Mouse (Mus musculus): ENCODE measurements around the gene Mst1. TPM values are rescaled to one million over a fixed set of nuclear protein-coding genes. Genes with fewer than 3 reads are reported as not detected.

The Mst1 gene
- polyA plus RNA-seq, 1 experiment from 2014 or later = 0.72 TPM

DNA sequence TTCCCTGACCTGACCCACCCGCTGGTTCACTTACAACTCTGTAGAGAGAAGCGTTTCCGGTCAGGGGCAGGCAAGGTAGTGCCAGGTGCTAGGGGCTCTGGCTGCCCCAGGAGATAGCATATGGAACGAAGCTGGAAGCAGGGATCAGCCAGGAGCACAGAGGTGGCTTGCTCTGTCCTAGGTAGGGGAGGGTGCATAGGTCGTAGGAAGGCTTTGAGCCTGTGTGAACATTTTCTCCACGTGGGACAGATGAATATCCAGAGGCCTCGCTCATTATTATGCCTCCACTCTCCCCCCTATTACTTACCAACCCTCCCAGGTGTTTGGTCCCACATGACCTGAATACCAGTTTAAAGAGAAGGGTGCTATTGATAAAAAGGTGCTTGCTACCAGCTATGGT is 27.8 kb upstream of the Mst1 start:
- Histone ChIP-seq H3K4me1 (peaks cover 26% of the 10 kb centered on the region), H3K27ac (no peak overlapping the region), H3K4me2 (replicated peaks) (no peak overlapping the region), H3K36me3 (peaks cover 64% of the 10 kb centered on the region), H3K4me3 (no peak overlapping the region), H3K9ac (no peak overlapping the region), H3K27me3 (no peaks in the 10 kb centered on the region), H3K9me3 (replicated peaks) (no peaks in the 10 kb centered on the region)
- 73% methylated on average over 7 of the region's 7 CpGs for WGBS
- no peak for ATAC-seq (ENCODE audit: low FRiP score)

- Histone ChIP-seq H3K4me1 (peaks cover 23% of the 10 kb centered on the region), H3K9ac (no peak within 1 kb of the TSS), H3K27ac (no peak within 1 kb of the TSS), H3K4me3 (no peak within 1 kb of the TSS), H3K27me3 (no peaks in the 10 kb centered on the region), H3K36me3 (peaks cover 67% of the 10 kb centered on the region), H3K4me2 (replicated peaks) (peak within 1 kb of the TSS; percentile 36), H3K9me3 (replicated peaks) (no peaks in the 10 kb centered on the region)
- 60% methylated on average over 20 of the region's 20 CpGs for WGBS
- peak; percentile 20; the same call in 1 of the 2 replicates for ATAC-seq (ENCODE audit: low FRiP score)
Observed at GRCm38 (mm10) chr9:108052885-108053664, 27.2 kb upstream of the Mst1 start, which contains the start of gene Amigo3. Gene Amigo3, plus strand, starts transcription at chr9:108053159.

DNA sequence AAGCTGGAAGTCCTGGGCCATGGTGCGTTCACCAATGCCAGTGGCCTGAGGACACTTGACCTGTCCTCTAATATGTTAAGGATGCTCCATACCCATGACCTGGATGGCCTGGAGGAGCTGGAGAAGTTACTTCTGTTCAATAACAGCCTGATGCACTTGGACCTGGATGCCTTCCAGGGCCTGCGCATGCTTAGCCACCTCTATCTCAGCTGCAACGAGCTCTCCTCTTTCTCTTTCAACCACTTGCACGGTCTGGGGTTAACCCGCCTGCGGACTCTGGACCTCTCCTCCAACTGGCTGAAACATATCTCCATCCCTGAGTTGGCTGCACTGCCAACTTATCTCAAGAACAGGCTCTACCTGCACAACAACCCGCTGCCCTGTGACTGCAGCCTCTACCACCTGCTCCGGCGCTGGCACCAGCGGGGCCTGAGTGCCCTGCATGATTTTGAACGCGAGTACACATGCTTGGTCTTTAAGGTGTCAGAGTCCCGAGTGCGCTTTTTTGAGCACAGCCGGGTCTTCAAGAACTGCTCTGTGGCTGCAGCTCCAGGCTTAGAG is 26.5 kb upstream of the Mst1 start:
- H3K36me3 ChIP-seq = peaks cover 74% of the 10 kb centered on the region
- H3K4me2 ChIP-seq (replicated peaks) = no peak overlapping the region
- no peak overlapping the region for H3K4me3 ChIP-seq
- H3K9me3 ChIP-seq (replicated peaks) = no peaks in the 10 kb centered on the region
- 92% methylated on average over 15 of the region's 15 CpGs for WGBS
- H3K27ac ChIP-seq = no peak overlapping the region
- no peak for ATAC-seq (ENCODE audit: low FRiP score)
- no peak overlapping the region for H3K9ac ChIP-seq
- no peaks in the 10 kb centered on the region for H3K27me3 ChIP-seq
- peaks cover 17% of the 10 kb centered on the region for H3K4me1 ChIP-seq

DNA sequence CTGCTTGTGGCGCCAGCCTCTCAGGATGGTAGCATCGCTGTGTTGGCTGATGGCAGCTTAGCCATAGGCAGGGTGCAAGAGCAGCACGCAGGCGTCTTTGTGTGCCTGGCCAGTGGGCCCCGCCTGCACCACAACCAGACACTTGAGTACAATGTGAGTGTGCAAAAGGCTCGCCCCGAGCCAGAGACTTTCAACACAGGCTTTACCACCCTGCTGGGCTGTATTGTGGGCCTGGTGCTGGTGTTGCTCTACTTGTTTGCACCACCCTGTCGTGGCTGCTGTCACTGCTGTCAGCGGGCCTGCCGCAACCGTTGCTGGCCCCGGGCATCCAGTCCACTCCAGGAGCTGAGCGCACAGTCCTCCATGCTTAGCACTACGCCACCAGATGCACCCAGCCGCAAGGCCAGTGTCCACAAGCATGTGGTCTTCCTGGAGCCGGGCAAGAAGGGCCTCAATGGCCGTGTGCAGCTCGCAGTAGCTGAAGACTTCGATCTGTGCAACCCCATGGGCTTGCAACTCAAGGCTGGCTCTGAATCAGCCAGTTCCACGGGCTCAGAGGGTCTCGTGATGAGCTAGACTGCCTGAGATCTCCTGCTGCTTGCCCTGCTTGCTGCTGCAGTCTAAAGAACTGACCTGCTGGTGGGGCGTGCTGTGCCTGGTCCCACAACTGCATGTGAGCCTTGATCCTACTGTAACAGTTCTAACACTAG is 25.8 kb upstream of the Mst1 start:
- peaks cover 82% of the 10 kb centered on the region for H3K36me3 ChIP-seq
- ATAC-seq (ENCODE audit: low FRiP score) = no peak
- 92% methylated on average over 22 of the region's 22 CpGs for WGBS

DNA sequence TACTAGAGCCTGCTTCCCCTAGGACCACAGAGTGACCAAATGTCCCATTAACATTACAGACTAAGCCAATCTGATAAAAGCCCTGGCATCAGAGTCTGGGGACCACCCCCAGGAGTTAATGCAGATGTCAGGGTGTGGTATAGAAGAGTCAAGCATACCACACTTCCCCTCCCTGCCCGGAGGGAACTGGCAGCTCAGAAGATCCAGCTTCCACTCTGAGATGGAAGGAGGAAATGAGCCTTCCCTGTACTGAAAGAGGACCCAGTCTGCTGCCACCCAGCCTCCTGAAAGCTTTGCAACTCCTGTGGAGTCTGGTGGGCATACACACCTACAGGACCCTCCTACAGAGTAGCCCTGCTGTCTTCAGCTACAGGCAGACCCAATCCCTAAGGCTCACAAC is 25.2 kb upstream of the Mst1 start:
- H3K36me3 ChIP-seq = peaks cover 87% of the 10 kb centered on the region
- H3K4me2 ChIP-seq (replicated peaks) = no peak overlapping the region
- no peaks in the 10 kb centered on the region for H3K9me3 ChIP-seq (replicated peaks)
- no peak overlapping the region for H3K4me3 ChIP-seq
- H3K4me1 ChIP-seq = peaks cover 10% of the 10 kb centered on the region
- 81% methylated on average over 1 of the region's 1 CpGs for WGBS
- H3K27me3 ChIP-seq = no peaks in the 10 kb centered on the region
- no peak for ATAC-seq (ENCODE audit: low FRiP score)
- H3K27ac ChIP-seq = no peak overlapping the region
- H3K9ac ChIP-seq = no peak overlapping the region

More for the DNA sequence above, 25.8 kb upstream of the Mst1 start:
- peaks cover 16% of the 10 kb centered on the region for H3K4me1 ChIP-seq
- no peaks in the 10 kb centered on the region for H3K27me3 ChIP-seq
- no peak overlapping the region for H3K4me3 ChIP-seq
- no peak overlapping the region for H3K4me2 ChIP-seq (replicated peaks)
- no peak overlapping the region for H3K9ac ChIP-seq
- no peak overlapping the region for H3K27ac ChIP-seq
- H3K9me3 ChIP-seq (replicated peaks) = no peaks in the 10 kb centered on the region

DNA sequence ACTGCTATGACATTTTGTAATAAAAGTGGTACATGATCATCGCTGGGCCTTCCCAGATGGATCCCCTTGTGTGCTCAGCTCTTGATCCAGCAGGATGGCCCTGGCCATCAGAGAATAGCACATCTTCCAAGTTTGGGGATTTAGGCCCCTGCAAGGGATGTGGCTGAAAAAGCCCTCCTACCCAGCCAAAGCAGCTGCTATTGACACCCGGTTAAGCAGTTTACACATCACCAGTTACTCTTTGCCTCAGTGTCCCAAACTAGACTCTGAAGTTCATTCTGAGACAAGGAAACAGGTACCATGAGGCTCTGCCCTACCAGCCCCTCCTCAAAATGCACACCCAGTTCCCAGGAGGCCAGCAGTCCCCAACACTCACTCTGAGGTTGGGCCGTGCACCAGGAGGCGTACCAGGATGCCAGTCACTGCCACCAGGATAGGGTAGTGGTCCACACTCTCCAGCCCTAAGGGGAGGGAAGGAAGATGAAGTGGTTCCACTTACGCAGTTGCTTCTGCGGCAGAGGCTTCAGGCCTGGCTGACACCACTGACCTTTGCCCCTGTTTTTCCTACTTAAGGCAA is 24.5 kb upstream of the Mst1 start:
- no peak overlapping the region for H3K4me2 ChIP-seq (replicated peaks)
- 88% methylated on average over 6 of the region's 6 CpGs for WGBS
- ATAC-seq (ENCODE audit: low FRiP score) = no peak
- H3K4me1 ChIP-seq = peaks cover 6% of the 10 kb centered on the region; the same call in 1 of the 2 replicates
- no peak overlapping the region for H3K9ac ChIP-seq
- H3K27me3 ChIP-seq = no peaks in the 10 kb centered on the region
- no peak overlapping the region for H3K27ac ChIP-seq
- no peak overlapping the region for H3K4me3 ChIP-seq
- peaks cover 84% of the 10 kb centered on the region for H3K36me3 ChIP-seq
- H3K9me3 ChIP-seq (replicated peaks) = no peaks in the 10 kb centered on the region

DNA sequence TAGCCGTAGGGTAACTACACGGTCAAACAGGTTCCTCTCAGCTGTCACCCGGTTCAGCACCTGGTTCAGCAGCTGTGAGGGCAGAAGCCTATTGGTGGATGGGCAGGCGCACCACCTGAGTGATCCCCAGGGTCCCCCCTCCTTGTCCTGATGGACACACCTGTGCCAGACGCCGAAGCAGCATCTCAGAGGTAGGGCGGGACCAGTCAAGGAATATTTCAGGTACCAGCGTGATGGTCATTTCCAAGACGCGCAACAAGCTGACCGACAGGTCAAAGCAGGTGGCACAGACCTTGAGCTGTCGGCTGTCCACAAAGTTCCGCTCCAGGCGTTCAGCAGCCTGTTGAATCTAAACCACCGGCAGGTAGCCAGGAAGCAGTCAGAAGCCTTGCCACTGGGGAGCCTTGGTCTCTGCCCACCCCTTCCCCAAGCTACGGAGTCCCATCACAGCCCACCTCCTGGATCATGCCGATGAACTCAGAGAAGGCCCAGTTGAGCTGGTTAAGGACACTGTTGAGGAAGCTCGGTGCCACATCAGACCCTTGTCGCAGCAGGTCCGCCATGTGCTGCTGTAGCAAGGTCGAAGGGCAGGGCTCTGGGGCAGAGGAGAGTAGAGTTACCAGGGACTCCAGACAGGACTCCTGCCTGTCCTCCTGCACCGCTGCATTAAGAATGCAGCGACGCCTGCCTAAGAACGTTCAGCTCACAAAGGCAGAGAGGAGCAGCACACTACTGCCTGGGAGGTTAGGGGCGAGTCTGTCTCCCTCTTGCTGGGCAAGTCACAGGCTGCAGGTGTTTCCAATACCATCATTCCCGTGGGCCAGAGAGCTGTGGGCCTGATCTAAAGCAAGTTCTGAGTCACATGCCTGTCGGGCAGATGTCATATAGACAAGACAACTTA is 23.6 kb upstream of the Mst1 start:
- Histone ChIP-seq H3K36me3 (peaks cover 77% of the 10 kb centered on the region), H3K27ac (no peak overlapping the region), H3K4me2 (replicated peaks) (no peak overlapping the region), H3K9me3 (replicated peaks) (no peaks in the 10 kb centered on the region), H3K4me1 (peaks cover 6% of the 10 kb centered on the region; the same call in 1 of the 2 replicates), H3K4me3 (no peak overlapping the region), H3K9ac (no peak overlapping the region), H3K27me3 (no peaks in the 10 kb centered on the region)
- ATAC-seq (ENCODE audit: low FRiP score) = no peak
- WGBS = 75% methylated on average over 28 of the region's 28 CpGs

DNA sequence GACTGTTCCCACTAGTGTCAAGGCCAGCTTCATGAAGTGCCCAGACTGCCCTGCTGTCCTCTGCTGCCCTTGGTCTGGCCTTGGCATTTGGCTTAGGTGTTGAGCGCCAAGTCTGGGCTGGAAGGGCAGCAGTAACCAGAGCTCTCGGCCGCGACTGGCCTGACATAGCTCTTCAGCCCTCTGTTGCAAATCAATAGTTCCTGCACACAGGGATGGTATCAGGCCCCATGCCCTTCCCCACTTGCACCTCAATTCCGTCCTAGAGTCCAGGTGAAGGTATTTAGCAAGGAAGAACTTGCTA is 23.0 kb upstream of the Mst1 start:
- no peak overlapping the region for H3K4me2 ChIP-seq (replicated peaks)

DNA sequence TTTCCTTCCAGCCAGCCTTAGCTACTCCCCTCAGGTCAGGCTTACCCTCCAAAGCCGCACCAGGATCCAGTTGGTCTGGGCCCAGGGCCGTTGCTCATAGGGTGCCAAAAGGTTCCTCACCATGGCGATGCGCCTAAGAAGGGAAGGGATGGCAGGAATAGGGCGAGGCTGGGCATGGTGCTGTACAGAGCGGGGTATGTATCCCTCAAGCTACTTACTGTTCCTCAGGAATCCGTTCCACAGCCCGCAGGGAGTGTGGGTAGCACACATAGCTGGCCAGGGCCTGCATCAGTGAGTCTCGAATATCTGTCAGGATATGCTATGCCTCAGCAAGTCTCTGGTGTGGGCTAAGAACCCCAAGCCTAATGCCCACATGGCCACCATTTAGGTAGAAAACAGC is 21.9 kb upstream of the Mst1 start:
- no peak overlapping the region for H3K4me2 ChIP-seq (replicated peaks)
- no peaks in the 10 kb centered on the region for H3K27me3 ChIP-seq
- WGBS = 96% methylated on average over 9 of the region's 9 CpGs
- H3K4me3 ChIP-seq = no peak overlapping the region
- H3K36me3 ChIP-seq = peaks cover 86% of the 10 kb centered on the region
- H3K9ac ChIP-seq = no peak overlapping the region; the same call in 1 of the 2 replicates
- H3K9me3 ChIP-seq (replicated peaks) = no peaks in the 10 kb centered on the region
- no peak for ATAC-seq (ENCODE audit: low FRiP score)
- peaks cover 2% of the 10 kb centered on the region; the same call in 1 of the 2 replicates for H3K4me1 ChIP-seq
- H3K27ac ChIP-seq = no peak overlapping the region

More for the DNA sequence above, 23.0 kb upstream of the Mst1 start:
- no peak overlapping the region for H3K4me3 ChIP-seq
- WGBS = 87% methylated on average over 5 of the region's 5 CpGs
- H3K27ac ChIP-seq = no peak overlapping the region
- H3K9ac ChIP-seq = no peak overlapping the region
- peaks cover 6% of the 10 kb centered on the region; the same call in 1 of the 2 replicates for H3K4me1 ChIP-seq
- no peaks in the 10 kb centered on the region for H3K9me3 ChIP-seq (replicated peaks)
- no peak for ATAC-seq (ENCODE audit: low FRiP score)
- H3K27me3 ChIP-seq = no peaks in the 10 kb centered on the region
- peaks cover 77% of the 10 kb centered on the region for H3K36me3 ChIP-seq

DNA sequence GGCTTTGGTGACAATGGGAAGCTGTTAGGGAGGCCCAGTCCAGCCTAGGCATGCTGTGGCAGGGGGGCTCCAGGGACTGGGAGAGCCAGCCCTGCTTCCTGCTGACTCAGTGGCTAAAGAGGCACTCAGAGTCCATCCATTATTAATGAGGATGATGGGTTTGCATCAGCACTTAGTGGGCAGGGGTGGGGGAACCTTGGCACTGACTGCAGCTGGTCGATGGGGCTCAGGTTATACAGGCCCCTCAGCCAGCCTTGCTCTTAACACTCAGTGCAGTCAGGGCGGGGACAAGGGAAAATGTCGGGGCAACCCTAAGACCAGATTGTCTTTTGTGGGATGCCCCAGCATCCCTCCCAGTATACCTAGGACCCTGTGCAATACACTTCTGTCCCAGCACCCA is 18.1 kb upstream of the Mst1 start:
- Histone ChIP-seq H3K27ac (0 out of 2 replicates have a peak overlapping the region, but pooled peaks have one; percentile 12), H3K4me1 (no peaks in the 10 kb centered on the region), H3K9me3 (replicated peaks) (no peaks in the 10 kb centered on the region), H3K4me2 (replicated peaks) (no peak overlapping the region), H3K36me3 (peaks cover 70% of the 10 kb centered on the region), H3K9ac (no peak overlapping the region), H3K27me3 (no peaks in the 10 kb centered on the region), H3K4me3 (no peak overlapping the region)
- 86% methylated on average over 3 of the region's 3 CpGs for WGBS
- 0 out of 2 replicates have a peak, but pooled peaks have one; percentile 23 for ATAC-seq (ENCODE audit: low FRiP score)

- no peaks in the 10 kb centered on the region for H3K9me3 ChIP-seq (replicated peaks)
- no peak overlapping the region for H3K4me2 ChIP-seq (replicated peaks)
- no peak for ATAC-seq (ENCODE audit: low FRiP score)
- 87% methylated on average over 12 of the region's 12 CpGs for WGBS
- no peak overlapping the region for H3K27ac ChIP-seq
- peaks cover 58% of the 10 kb centered on the region for H3K36me3 ChIP-seq
- no peak overlapping the region for H3K4me3 ChIP-seq
- H3K27me3 ChIP-seq = no peaks in the 10 kb centered on the region
- H3K9ac ChIP-seq = no peak overlapping the region
- no peaks in the 10 kb centered on the region for H3K4me1 ChIP-seq
Observed at GRCm38 (mm10) chr9:108063361-108063760, 16.9 kb upstream of the Mst1 start.

Data from hindbrain, embryonic 12.5 days (tissue).